In the genomic region with DNA sequence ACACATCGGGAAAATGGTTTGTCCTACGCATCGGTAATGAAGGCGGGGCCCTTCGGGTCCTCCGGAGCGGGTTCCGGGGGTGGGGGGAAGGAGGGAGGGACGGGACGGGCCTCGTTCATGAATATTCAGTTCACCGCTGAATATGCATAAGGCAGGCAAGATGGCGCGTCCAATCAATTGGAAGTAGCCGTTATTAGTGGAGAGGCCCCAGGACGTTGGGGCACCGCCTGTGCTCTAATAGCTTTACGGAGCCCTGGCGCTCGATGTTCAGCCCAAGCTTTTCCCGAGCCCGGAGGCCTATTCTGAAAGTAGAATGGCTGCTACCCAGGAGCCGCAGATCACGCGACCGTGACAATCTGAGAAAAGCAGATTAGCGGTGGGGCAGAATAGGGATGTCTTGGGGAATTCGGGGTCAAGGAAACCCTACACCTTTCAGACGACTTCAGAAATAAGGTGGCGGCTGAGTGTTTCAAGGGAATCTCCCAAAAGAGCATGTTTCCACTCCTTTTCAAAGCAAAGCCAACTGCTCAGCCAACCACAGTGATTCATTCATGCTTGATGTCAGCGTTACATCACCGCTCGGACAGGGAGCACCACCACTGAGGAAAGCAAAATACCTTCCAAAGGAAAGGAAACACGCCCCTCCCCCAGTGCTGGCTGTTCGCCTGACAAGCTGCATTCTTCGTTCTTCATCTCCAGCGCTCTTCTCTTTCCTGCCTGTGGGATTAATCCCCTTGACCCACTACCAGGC, we compare ENCODE assay signal across 8 mouse cellular contexts. TPM values are rescaled to one million over a fixed set of nuclear protein-coding genes. Genes with fewer than 3 reads are reported as not detected.
DNase-seq lines count a peak whose midpoint lies in the region; ATAC-seq and TF ChIP-seq lines count a peak whose summit lies in the region.

No protein-coding gene starts in this region.

- TF ChIP-seq RAD21 in CH12.LX (IDR thresholded peaks at IDR 0.05; ENCODE audit: low read depth, low read length) = no peak

- peak overlapping the region; percentile 82 for H3K9ac ChIP-seq in CH12.LX (ENCODE audit: insufficient read depth, low read depth)
- H3K9ac ChIP-seq in heart, embryonic 14.5 days (ENCODE audit: low read length) = peak overlapping the region; percentile 84
- H3K9ac ChIP-seq in liver, embryonic 12.5 days = peak overlapping the region; percentile 88

- peak; percentile 98 for DNase-seq in CH12.LX (ENCODE audit: extremely low read depth)
- peak; percentile 84 for DNase-seq in brain, embryonic 18.5 days (ENCODE audit: low read depth, low spot score)
- DNase-seq in fibroblast of lung, adult 2 months (ENCODE audit: low read depth) = peak; percentile 73
- DNase-seq in kidney, postnatal 10 days = peak; percentile 92
- DNase-seq in neural tube, embryonic 10.5 days (ENCODE audit: extremely low spot score, low spot score) = peak; percentile 74
- peak; percentile 86 for DNase-seq in testis, postnatal 10 days (ENCODE audit: low spot score)

- no peak for TF ChIP-seq CTCF in CH12.LX (conservative IDR thresholded peaks at IDR 0.05 in 1 of 2, IDR thresholded peaks at IDR 0.05 in 1 of 2; ENCODE audit: low read depth in 2 of 2, low read length in 2 of 2)

- peak overlapping the region; percentile 92 for H3K27ac ChIP-seq in CH12.LX (ENCODE audit: insufficient read depth, low read depth)
- H3K27ac ChIP-seq in heart, embryonic 14.5 days (replicated peaks in 1 of 2; ENCODE audit: control insufficient read depth in 1 of 2, insufficient read depth in 1 of 2, low read depth in 2 of 2, low read length in 2 of 2) = peak overlapping the region; percentile 95 to 100
- H3K27ac ChIP-seq in liver, embryonic 12.5 days = peak overlapping the region; percentile 100

- dilution Hi-C loops in CH12.LX (cut with MboI; ENCODE audit: extremely low pct_ligation_motif_present, extremely low pct_unique_long_range_greater_than_20kb, low sequenced_read_pairs) = no loop called here

- no peaks in the 10 kb centered on the region for H3K27me3 ChIP-seq in CH12.LX (replicated peaks)
- no peaks in the 10 kb centered on the region for H3K27me3 ChIP-seq in heart, embryonic 14.5 days (ENCODE audit: control insufficient read depth, insufficient read depth, low read length)
- no peaks in the 10 kb centered on the region for H3K27me3 ChIP-seq in liver, embryonic 12.5 days (replicated peaks)

- TF ChIP-seq EP300 in CH12.LX (IDR thresholded peaks at IDR 0.05; ENCODE audit: low read length) = peak; percentile 63; the same call in 1 of the 2 replicates

- H3K4me1 ChIP-seq in CH12.LX (ENCODE audit: control insufficient read depth in 1 of 2, insufficient read depth in 2 of 2) = peaks cover 12 to 38% of the 10 kb centered on the region in 2 experiments
- peaks cover 6 to 37% of the 10 kb centered on the region in 2 experiments for H3K4me1 ChIP-seq in heart, embryonic 14.5 days (ENCODE audit: control insufficient read depth in 2 of 2, insufficient read depth in 2 of 2, low read length in 2 of 2)
- peaks cover 48% of the 10 kb centered on the region for H3K4me1 ChIP-seq in liver, embryonic 12.5 days

- peak overlapping the region; percentile 82 for H3K4me2 ChIP-seq in CH12.LX (ENCODE audit: insufficient read depth, low read depth, poor library complexity, severe bottlenecking)
- peak overlapping the region; percentile 81 for H3K4me2 ChIP-seq in heart, embryonic 14.5 days (ENCODE audit: low read length)
- H3K4me2 ChIP-seq in liver, embryonic 12.5 days = peak overlapping the region; percentile 87

- peaks cover 35% of the 10 kb centered on the region for H3K79me2 ChIP-seq in CH12.LX (replicated peaks; ENCODE audit: control insufficient read depth, extremely low read depth, insufficient read depth, poor library complexity, severe bottlenecking)

- peak; percentile 88 for ATAC-seq in heart, embryonic 14.5 days (ENCODE audit: insufficient number of reproducible peaks, insufficient read depth, low FRiP score, low read depth)
- peak; percentile 87 for ATAC-seq in liver, embryonic 12.5 days

- TF ChIP-seq POLR2A in CH12.LX (IDR thresholded peaks at IDR 0.05; ENCODE audit: low read depth, low read length) = peak; percentile 81

- under 1% methylated on average over 37 of the region's 37 CpGs for WGBS in heart, embryonic 14.5 days
- under 1% methylated on average over 37 of the region's 37 CpGs for WGBS in liver, embryonic 12.5 days (ENCODE audit: insufficient replicate concordance)

- in situ Hi-C loops in CH12.LX (cut with MboI; ENCODE audit: low pct_ligation_motif_present, low pct_unique_long_range_greater_than_20kb, low sequenced_read_pairs) = loop anchor here (5.0 kb wide), 1 partner anchor 33 kb away; no protein-coding TSS in a partner anchor

- no peaks in the 10 kb centered on the region for H3K9me3 ChIP-seq in CH12.LX (replicated peaks; ENCODE audit: low read length)
- H3K9me3 ChIP-seq in heart, embryonic 14.5 days (ENCODE audit: control insufficient read depth, low read length) = no peaks in the 10 kb centered on the region
- H3K9me3 ChIP-seq in liver, embryonic 12.5 days (replicated peaks) = no peaks in the 10 kb centered on the region

- peaks cover 0 to 9% of the 10 kb centered on the region in 2 experiments for H3K36me3 ChIP-seq in CH12.LX (replicated peaks in 1 of 2; ENCODE audit: control insufficient read depth in 1 of 2, insufficient read depth in 1 of 2, low read length in 1 of 2)
- no peaks in the 10 kb centered on the region for H3K36me3 ChIP-seq in heart, embryonic 14.5 days (ENCODE audit: control insufficient read depth, insufficient read depth, low read length)
- peaks cover 12% of the 10 kb centered on the region; the same call in 1 of the 2 replicates for H3K36me3 ChIP-seq in liver, embryonic 12.5 days

- H3K4me3 ChIP-seq in CH12.LX (replicated peaks in 1 of 3; ENCODE audit: low read depth in 2 of 3, low read length in 2 of 3, poor library complexity in 1 of 3) = peak overlapping the region; percentile 55 to 60 (median 59)
- H3K4me3 ChIP-seq in heart, embryonic 14.5 days (ENCODE audit: control insufficient read depth in 1 of 2, insufficient read depth in 1 of 2, low read depth in 1 of 2, low read length in 2 of 2) = peak overlapping the region; percentile 51 to 82
- H3K4me3 ChIP-seq in liver, embryonic 12.5 days = peak overlapping the region; percentile 74

TF ChIP-seq in CH12.LX, 34 proteins besides CTCF, POLR2A, EP300 and RAD21 (continues in another document):
- TF ChIP-seq NELFE (IDR thresholded peaks at IDR 0.05; ENCODE audit: low read depth, low read length) (peak; percentile 89; the same call in 1 of the 2 replicates), RCOR1 (conservative IDR thresholded peaks at IDR 0.05; ENCODE audit: low read depth, low read length) (peak; percentile 80), JUN (IDR thresholded peaks at IDR 0.05; ENCODE audit: insufficient read depth, low read depth, low read length) (no peak; the same call in 1 of the 2 replicates), MYC (IDR thresholded peaks at IDR 0.05; ENCODE audit: low read depth, low read length) (peak; percentile 89), GABPA (IDR thresholded peaks at IDR 0.05; ENCODE audit: insufficient replicate concordance, low read depth, low read length) (no peak), BHLHE40 (IDR thresholded peaks at IDR 0.05; ENCODE audit: low read depth, low read length) (peak; percentile 91), JUND (conservative IDR thresholded peaks at IDR 0.05; ENCODE audit: low read depth, low read length) (peak; percentile 61; the same call in 1 of the 2 replicates), MXI1 (IDR thresholded peaks at IDR 0.05; ENCODE audit: low read depth, low read length) (peak; percentile 89), NRF1 (IDR thresholded peaks at IDR 0.05; ENCODE audit: low read depth, low read length) (no peak), SMC3 (IDR thresholded peaks at IDR 0.05; ENCODE audit: low read depth, low read length) (no peak), ZMIZ1 (IDR thresholded peaks at IDR 0.05; ENCODE audit: low read depth, low read length) (peak; percentile 88), PAX5 (IDR thresholded peaks at IDR 0.05; ENCODE audit: low read length) (no peak), E2F4 (IDR thresholded peaks at IDR 0.05; ENCODE audit: insufficient replicate concordance, low read depth, low read length) (no peak), TCF12 (IDR thresholded peaks at IDR 0.05; ENCODE audit: low read depth, low read length) (peak; percentile 59), CHD2 (IDR thresholded peaks at IDR 0.05; ENCODE audit: low read length) (peak; percentile 83), USF1 (IDR thresholded peaks at IDR 0.05; ENCODE audit: low read depth, low read length) (no peak)

RNA-seq across cellular contexts. Expression of gene Polr2a, which starts 0.7 kb away (rescaled TPM):
- total RNA-seq in CH12.LX (2012; rRNA removed) (44.5 and 45.0 TPM in 2 replicates), CH12.LX (2014; rRNA removed) (10.3 and 14.8 TPM in 2 replicates)
- 137 and 162 TPM in 2 replicates for polyA plus RNA-seq in CH12.LX (2012; ENCODE audit: insufficient read length, low read depth)
- polyA plus RNA-seq in heart, embryonic 14.5 days (2014; fragmentation: Nextera tagmentation; extraction: Ambion mirVana) = 19.9 and 20.1 TPM in 2 replicates
- 17.4 and 20.2 TPM in 2 replicates for polyA plus RNA-seq in liver, embryonic 12.5 days (2016; fragmentation: Nextera tagmentation; extraction: Ambion mirVana)

RNA-seq across cellular contexts. Expression of gene Slc35g3, which starts 2.6 kb away (rescaled TPM):
- total RNA-seq in CH12.LX (2012; rRNA removed) (not detected in 2 replicates), CH12.LX (2014; rRNA removed) (not detected in 2 replicates)
- polyA plus RNA-seq in CH12.LX (2012; ENCODE audit: insufficient read length, low read depth) = not detected in 2 replicates
- 0.13 TPM in 1 of 2 replicates, not detected in the other for polyA plus RNA-seq in heart, embryonic 14.5 days (2014; fragmentation: Nextera tagmentation; extraction: Ambion mirVana)
- polyA plus RNA-seq in liver, embryonic 12.5 days (2016; fragmentation: Nextera tagmentation; extraction: Ambion mirVana) = not detected in 2 replicates

RNA-seq across cellular contexts. Expression of gene Zbtb4, which starts 6.6 kb away (rescaled TPM):
- total RNA-seq in CH12.LX (2012; rRNA removed) = 3.4 TPM in 2 replicates
- total RNA-seq in CH12.LX (2014; rRNA removed) = 0.75 and 0.77 TPM in 2 replicates
- polyA plus RNA-seq in CH12.LX (2012; ENCODE audit: insufficient read length, low read depth) = 2.3 and 3.0 TPM in 2 replicates
- 3.7 TPM in 2 replicates for polyA plus RNA-seq in heart, embryonic 14.5 days (2014; fragmentation: Nextera tagmentation; extraction: Ambion mirVana)
- 0.43 and 0.70 TPM in 2 replicates for polyA plus RNA-seq in liver, embryonic 12.5 days (2016; fragmentation: Nextera tagmentation; extraction: Ambion mirVana)

RNA-seq across cellular contexts. Expression of gene Chrnb1, which starts 36.6 kb away (rescaled TPM):
- total RNA-seq in CH12.LX (2012; rRNA removed) = 2.1 and 2.2 TPM in 2 replicates
- total RNA-seq in CH12.LX (2014; rRNA removed) = 1.9 TPM in 2 replicates
- 5.9 and 6.6 TPM in 2 replicates for polyA plus RNA-seq in CH12.LX (2012; ENCODE audit: insufficient read length, low read depth)
- 5.5 and 5.8 TPM in 2 replicates for polyA plus RNA-seq in heart, embryonic 14.5 days (2014; fragmentation: Nextera tagmentation; extraction: Ambion mirVana)
- 0.63 and 0.64 TPM in 2 replicates for polyA plus RNA-seq in liver, embryonic 12.5 days (2016; fragmentation: Nextera tagmentation; extraction: Ambion mirVana)

RNA-seq across cellular contexts. Expression of gene Fgf11, which starts 42.5 kb away (rescaled TPM):
- 0.92 and 0.93 TPM in 2 replicates for total RNA-seq in CH12.LX (2012; rRNA removed)
- 1.6 and 1.8 TPM in 2 replicates for total RNA-seq in CH12.LX (2014; rRNA removed)
- 3.7 and 3.9 TPM in 2 replicates for polyA plus RNA-seq in CH12.LX (2012; ENCODE audit: insufficient read length, low read depth)
- polyA plus RNA-seq in heart, embryonic 14.5 days (2014; fragmentation: Nextera tagmentation; extraction: Ambion mirVana) = 2.0 and 2.1 TPM in 2 replicates
- polyA plus RNA-seq in liver, embryonic 12.5 days (2016; fragmentation: Nextera tagmentation; extraction: Ambion mirVana) = 0.45 and 0.48 TPM in 2 replicates

Comparison
In these comparisons a context has a peak if more than half of its experiments do, and no peak if none do; other contexts are left out.
1. Peak in every context shown above with its lines: DNase-seq, ATAC-seq, H3K4me3 ChIP-seq and H3K27ac ChIP-seq.